Mouse (Mus musculus) erythroblast, embryonic 14.5 days (primary cell): ENCODE results near the gene Olfm1.

Experiments used
- GATA1 ChIP-seq: IDR thresholded peaks from 2 replicates; pipeline ENCODE4 v1.6.1; 2012; ENCODE audit warnings: low read length, inconsistent platforms, mixed read lengths
- TAL1 ChIP-seq: IDR thresholded peaks from 3 replicates; pipeline ENCODE4 v1.6.1; 2012; ENCODE audit warnings: low read length, inconsistent platforms, mixed read lengths

DNA sequence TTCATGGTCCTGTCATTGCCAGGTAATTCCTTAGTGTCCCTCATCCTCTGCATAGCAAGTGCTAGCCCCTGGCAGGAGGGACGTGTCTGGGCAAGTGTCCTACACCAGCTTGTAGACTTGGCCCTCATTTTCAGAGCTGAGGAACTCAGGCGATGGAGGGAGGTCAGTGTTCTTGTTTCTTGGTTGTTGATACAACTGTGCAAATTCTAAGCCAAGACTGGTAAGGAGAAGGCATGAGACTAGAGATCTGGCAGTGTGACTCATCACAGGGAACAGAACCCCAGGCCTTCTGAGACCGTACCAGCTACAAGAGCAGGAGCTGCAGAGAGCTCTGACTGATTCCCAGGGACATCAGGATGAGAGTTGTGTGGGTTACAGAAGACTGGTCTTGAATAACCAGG lies 8.6 kb downstream of the Olfm1 start:
- TF ChIP-seq GATA1 (no peak), TAL1 (no peak)
